Mouse (Mus musculus): Measurements from ENCODE around the gene Card14. TPM values are rescaled to one million over a fixed set of nuclear protein-coding genes. Genes with fewer than 3 reads are reported as not detected.
"Not testable (repeated sequence)": the region's sequence is repeated elsewhere in the genome, so short reads cannot be mapped to it uniquely, and the experiment has no call there.

Card14 gene
- polyA plus RNA-seq, 1 experiment from 2014 or later, result not detected

- Histone ChIP-seq H3K27ac (replicated peaks) (no peak overlapping the region), H3K9me3 (replicated peaks) (no peaks in the 10 kb centered on the region), H3K36me3 (peaks cover 33% of the 10 kb centered on the region), H3K4me1 (no peaks in the 10 kb centered on the region), H3K4me3 (no peak overlapping the region), H3K27me3 (ENCODE audit: low read depth, poor library complexity, severe bottlenecking) (peaks cover 7% of the 10 kb centered on the region; the same call in 1 of the 2 replicates)
- no peak for DNase-seq (ENCODE audit: low spot score)
- 75% methylated on average over 6 of the region's 6 CpGs for WGBS
These were observed 74.8 kb downstream of the Card14 start for GRCm38 (mm10) chr11:119382338-119382850.

- H3K9me3 ChIP-seq (replicated peaks), result no peaks in the 10 kb centered on the region
- H3K4me1 ChIP-seq, result peaks cover 6% of the 10 kb centered on the region
- 81% methylated on average over 4 of the region's 4 CpGs for WGBS
- peaks cover 8% of the 10 kb centered on the region for H3K36me3 ChIP-seq
- DNase-seq (ENCODE audit: low spot score), result no peak
- H3K27me3 ChIP-seq (ENCODE audit: low read depth, poor library complexity, severe bottlenecking), result peaks cover 32% of the 10 kb centered on the region
- H3K27ac ChIP-seq (replicated peaks), result no peak overlapping the region
- no peak overlapping the region for H3K4me3 ChIP-seq
These were observed 77.3 kb downstream of the Card14 start for GRCm38 (mm10) chr11:119384904-119385303.

- Histone ChIP-seq H3K27ac (replicated peaks) (no peak overlapping the region), H3K27me3 (ENCODE audit: low read depth, poor library complexity, severe bottlenecking) (peaks cover 46% of the 10 kb centered on the region), H3K36me3 (0 out of 2 replicates have a peak, but pooled peaks cover under 1% of the 10 kb centered on the region), H3K4me1 (peaks cover 17% of the 10 kb centered on the region), H3K9me3 (replicated peaks) (no peaks in the 10 kb centered on the region), H3K4me3 (no peak overlapping the region)
- 97% methylated on average over 5 of the region's 5 CpGs for WGBS
- no peak for DNase-seq (ENCODE audit: low spot score)
These were observed 78.7 kb downstream of the Card14 start for GRCm38 (mm10) chr11:119386306-119386705.

GRCm38 (mm10) chr11:119387273-119387672 is 79.7 kb downstream of the Card14 start:
- Histone ChIP-seq H3K4me1 (peaks cover 24% of the 10 kb centered on the region), H3K27me3 (ENCODE audit: low read depth, poor library complexity, severe bottlenecking) (peaks cover 56% of the 10 kb centered on the region)
- H3K4me3 ChIP-seq; DNase-seq (ENCODE audit: low spot score); H3K36me3 ChIP-seq; H3K9me3 ChIP-seq (replicated peaks); H3K27ac ChIP-seq (replicated peaks): not testable (repeated sequence)
- 28% methylated on average over 3 of the region's 3 CpGs for WGBS

GRCm38 (mm10) chr11:119389851-119390270 is 82.3 kb downstream of the Card14 start:
- under 1% methylated on average over 35 of the region's 35 CpGs for WGBS
- H3K27ac ChIP-seq (replicated peaks), result peak overlapping the region; percentile 74

GRCm38 (mm10) chr11:119390271-119391231 is 83.0 kb downstream of the Card14 start:
- Histone ChIP-seq H3K4me1 (peaks cover 40% of the 10 kb centered on the region), H3K27ac (replicated peaks) (peak overlapping the region; percentile 74), H3K4me3 (peak overlapping the region; percentile 66), H3K27me3 (ENCODE audit: low read depth, poor library complexity, severe bottlenecking) (peaks cover 89% of the 10 kb centered on the region), H3K9me3 (replicated peaks) (no peaks in the 10 kb centered on the region), H3K36me3 (no peaks in the 10 kb centered on the region)
- peak; percentile 56 for DNase-seq (ENCODE audit: low spot score)
- WGBS, result 2% methylated on average over 53 of the region's 53 CpGs

More at GRCm38 (mm10) chr11:119389851-119390270, 82.3 kb downstream of the Card14 start:
- peaks cover 35% of the 10 kb centered on the region for H3K4me1 ChIP-seq
- DNase-seq (ENCODE audit: low spot score), result peak; percentile 79
- peak overlapping the region; percentile 66 for H3K4me3 ChIP-seq
- H3K9me3 ChIP-seq (replicated peaks), result no peaks in the 10 kb centered on the region
- H3K36me3 ChIP-seq, result no peaks in the 10 kb centered on the region
- peaks cover 82% of the 10 kb centered on the region for H3K27me3 ChIP-seq (ENCODE audit: low read depth, poor library complexity, severe bottlenecking)

- 33% methylated on average over 7 of the region's 7 CpGs for WGBS
- Histone ChIP-seq H3K4me3 (peak overlapping the region; percentile 66; the same call in 1 of the 2 replicates), H3K36me3 (no peaks in the 10 kb centered on the region), H3K27me3 (ENCODE audit: low read depth, poor library complexity, severe bottlenecking) (peaks cover 98% of the 10 kb centered on the region), H3K27ac (replicated peaks) (no peak overlapping the region), H3K9me3 (replicated peaks) (no peaks in the 10 kb centered on the region), H3K4me1 (peaks cover 43% of the 10 kb centered on the region)
- DNase-seq (ENCODE audit: low spot score), result no peak
These were observed 83.9 kb downstream of the Card14 start for GRCm38 (mm10) chr11:119391386-119392000.

- Histone ChIP-seq H3K27ac (replicated peaks) (no peak overlapping the region), H3K27me3 (ENCODE audit: low read depth, poor library complexity, severe bottlenecking) (peaks cover 100% of the 10 kb centered on the region), H3K36me3 (no peaks in the 10 kb centered on the region), H3K4me3 (no peak overlapping the region), H3K9me3 (replicated peaks) (no peaks in the 10 kb centered on the region), H3K4me1 (peaks cover 45% of the 10 kb centered on the region)
- WGBS, result 7% methylated on average over 12 of the region's 12 CpGs
- no peak for DNase-seq (ENCODE audit: low spot score)
These were observed 84.5 kb downstream of the Card14 start for GRCm38 (mm10) chr11:119392001-119392614.

GRCm38 (mm10) chr11:119392800-119393482 is 85.4 kb downstream of the Card14 start, which contains the start of gene Rnf213:
Gene Rnf213 (plus strand): TSS chr11:119393100.
- Histone ChIP-seq H3K4me1 (peaks cover 45% of the 10 kb centered on the region), H3K27me3 (ENCODE audit: low read depth, poor library complexity, severe bottlenecking) (peaks cover 93% of the 10 kb centered on the region), H3K4me3 (peak within 1 kb of the TSS; percentile 57), H3K9me3 (replicated peaks) (no peaks in the 10 kb centered on the region), H3K27ac (replicated peaks) (peak within 1 kb of the TSS; percentile 55), H3K36me3 (no peaks in the 10 kb centered on the region)
- DNase-seq (ENCODE audit: low spot score), result peak; percentile 63
- WGBS, result 1% methylated on average over 19 of the region's 19 CpGs

- 26% methylated on average over 7 of the region's 7 CpGs for WGBS
- Histone ChIP-seq H3K4me1 (peaks cover 45% of the 10 kb centered on the region), H3K4me3 (peak overlapping the region; percentile 57), H3K27me3 (ENCODE audit: low read depth, poor library complexity, severe bottlenecking) (peaks cover 93% of the 10 kb centered on the region), H3K36me3 (no peaks in the 10 kb centered on the region), H3K9me3 (replicated peaks) (no peaks in the 10 kb centered on the region), H3K27ac (replicated peaks) (no peak overlapping the region)
- no peak for DNase-seq (ENCODE audit: low spot score)
These were observed 85.9 kb downstream of the Card14 start for GRCm38 (mm10) chr11:119393483-119393804.

- Histone ChIP-seq H3K36me3 (no peaks in the 10 kb centered on the region), H3K4me1 (peaks cover 45% of the 10 kb centered on the region), H3K9me3 (replicated peaks) (no peaks in the 10 kb centered on the region), H3K4me3 (no peak overlapping the region), H3K27ac (replicated peaks) (no peak overlapping the region), H3K27me3 (ENCODE audit: low read depth, poor library complexity, severe bottlenecking) (peaks cover 85% of the 10 kb centered on the region)
- DNase-seq (ENCODE audit: low spot score), result no peak
- 36% methylated on average over 6 of the region's 6 CpGs for WGBS
These were observed 86.6 kb downstream of the Card14 start for GRCm38 (mm10) chr11:119394210-119394609.
